ENCODE assay signal across 12 mouse cellular contexts in the genomic region with DNA sequence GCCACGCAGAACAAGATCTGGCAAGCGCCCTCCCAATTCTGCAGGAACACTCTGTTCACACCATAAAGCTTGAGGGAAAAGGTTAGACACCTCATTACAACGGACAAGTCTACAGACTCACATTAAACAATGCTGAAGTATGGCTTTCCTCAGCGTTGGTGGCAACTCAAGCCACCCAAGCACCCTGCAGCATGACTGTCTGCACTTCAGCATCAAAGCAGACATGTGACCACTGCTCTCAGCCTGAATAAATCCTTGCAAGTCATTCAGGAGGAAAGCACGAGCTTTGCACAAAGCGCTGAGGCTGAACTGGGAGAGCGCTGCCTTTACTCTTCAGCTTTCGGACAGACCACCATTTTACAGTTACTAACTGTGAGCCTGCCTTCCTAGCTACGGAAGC.
"Had no signal": no experiment of that assay in that cellular context is flagged by ENCODE, and none has a peak within 500 bp of the region (broad histone marks: within the 10 kb centered on the region; RNA-seq: fewer than 3 reads in every experiment).

No protein-coding gene starts in this region.

- ATAC-seq: liver, embryonic 12.5 days; midbrain, embryonic 13.5 days had no signal

- DNase-seq: kidney, adult 11 months; kidney, adult 8-10 months; kidney, postnatal 14 days; layer of hippocampus, adult 9-11 months; liver; lung, adult 18-20 months; lung, postnatal 10 days; right cerebral cortex, postnatal 25 days; thymus, adult 18-20 months; thymus, postnatal 36 days had no signal
